Mouse (Mus musculus) kidney, adult 2 months (tissue): ENCODE measurements at regions not wholly inside any gene's neighbourhood (a gene's known extent, or its start where the extent isn't known, plus 50 kb on each side); places are given as distances from the start of the nearest gene placed in this dataset.

ENCODE experiments used
- CTCF ChIP-seq: fragments of 200-500 bp; conservative IDR thresholded peaks from 2 replicates; pipeline ENCODE4 v1.5.1; 2011; ENCODE audit warnings: low read depth, mild to moderate bottlenecking, control low read depth, low read length, moderate library complexity, mixed read lengths; ENCODE audit not compliant: insufficient read depth, insufficient read length
- POLR2A ChIP-seq: fragments of 200-500 bp; IDR thresholded peaks from one replicate; pipeline ENCODE4 v1.6.1; 2011; ENCODE audit warnings: low read depth, low read length, control low read depth

DNA sequence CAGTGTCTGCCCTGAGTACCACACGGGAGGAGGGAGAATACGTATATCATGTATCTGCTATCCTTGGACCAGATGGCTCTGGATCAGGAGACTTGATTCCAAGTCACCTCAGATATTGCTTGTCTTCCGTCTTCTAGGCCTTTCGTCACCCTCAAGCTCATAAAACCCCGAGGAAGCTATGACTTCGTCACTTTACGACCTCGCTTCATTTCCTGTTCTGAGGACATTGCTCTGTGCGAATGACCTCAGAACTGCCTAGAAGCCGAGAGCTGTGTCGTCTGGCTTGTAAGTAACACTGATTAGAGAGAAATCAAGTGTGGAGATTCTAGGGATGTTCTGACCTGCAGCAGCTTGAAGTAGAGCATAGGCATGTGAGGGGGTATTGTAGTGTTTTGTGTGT lies 108.4 kb upstream of the Shb start:
- TF ChIP-seq POLR2A, result no peak
- no peak for TF ChIP-seq CTCF
